In the genomic region with DNA sequence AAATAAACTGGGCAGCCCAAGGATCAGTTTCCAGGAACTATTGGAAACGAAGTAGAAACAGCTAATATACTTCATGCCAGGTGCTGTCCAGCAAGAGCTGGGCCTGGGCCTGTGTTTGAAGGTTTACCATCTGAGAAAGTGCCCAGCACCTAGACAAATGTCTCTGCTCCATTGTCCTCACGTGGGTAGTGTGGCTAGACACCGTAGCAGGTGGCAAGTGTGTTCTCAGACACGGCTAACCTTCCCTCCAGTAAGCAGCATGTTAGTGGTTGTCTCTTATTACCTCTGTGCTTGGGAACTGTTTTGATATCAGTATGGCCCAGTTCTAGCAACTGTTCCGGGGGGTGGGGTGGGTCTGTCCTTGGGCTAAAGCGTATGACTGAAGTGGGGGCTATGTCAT, we compare ENCODE assay signal across 20 mouse cellular contexts.
"Had no signal": no experiment of that assay in that cellular context is flagged by ENCODE, and none has a peak within 500 bp of the region (broad histone marks: within the 10 kb centered on the region; RNA-seq: fewer than 3 reads in every experiment).

No protein-coding gene starts in this region.

- H3K36me3 ChIP-seq: liver, embryonic 15.5 days; lung, embryonic 15.5 days; midbrain, embryonic 13.5 days; midbrain, embryonic 15.5 days; neural tube, embryonic 13.5 days; neural tube, embryonic 15.5 days had no signal

- DNase-seq: liver, postnatal 0 days; lung, adult 2 months; lung, postnatal 14 days; lung, postnatal 36 days; retina, postnatal 1 day; right cerebral cortex, adult 18-20 months; right cerebral cortex, postnatal 25 days; right cerebral cortex, postnatal 4 days; spleen, adult 18-20 months; thymus, adult 18-20 months; thymus, postnatal 14 days; thymus, postnatal 36 days had no signal

- H3K27ac ChIP-seq: liver, embryonic 15.5 days; lung, embryonic 15.5 days; macrophage; midbrain, embryonic 13.5 days; midbrain, embryonic 15.5 days; neural tube, embryonic 13.5 days; neural tube, embryonic 15.5 days had no signal

- ATAC-seq: liver, postnatal 0 days; lung, postnatal 0 days; midbrain, embryonic 13.5 days; midbrain, embryonic 15.5 days had no signal

- H3K4me3 ChIP-seq: liver, embryonic 15.5 days; lung, embryonic 15.5 days; midbrain, embryonic 13.5 days; midbrain, embryonic 15.5 days; neural tube, embryonic 13.5 days; neural tube, embryonic 15.5 days had no signal

- H3K27me3 ChIP-seq: liver, embryonic 15.5 days; lung, embryonic 15.5 days; midbrain, embryonic 13.5 days; midbrain, embryonic 15.5 days; neural tube, embryonic 13.5 days; neural tube, embryonic 15.5 days had no signal

- H3K9me3 ChIP-seq: liver, embryonic 15.5 days; lung, embryonic 15.5 days; midbrain, embryonic 13.5 days; midbrain, embryonic 15.5 days; neural tube, embryonic 13.5 days; neural tube, embryonic 15.5 days had no signal
